Mouse (Mus musculus): ENCODE measurements around the gene Ppib.

The Ppib gene

DNA sequence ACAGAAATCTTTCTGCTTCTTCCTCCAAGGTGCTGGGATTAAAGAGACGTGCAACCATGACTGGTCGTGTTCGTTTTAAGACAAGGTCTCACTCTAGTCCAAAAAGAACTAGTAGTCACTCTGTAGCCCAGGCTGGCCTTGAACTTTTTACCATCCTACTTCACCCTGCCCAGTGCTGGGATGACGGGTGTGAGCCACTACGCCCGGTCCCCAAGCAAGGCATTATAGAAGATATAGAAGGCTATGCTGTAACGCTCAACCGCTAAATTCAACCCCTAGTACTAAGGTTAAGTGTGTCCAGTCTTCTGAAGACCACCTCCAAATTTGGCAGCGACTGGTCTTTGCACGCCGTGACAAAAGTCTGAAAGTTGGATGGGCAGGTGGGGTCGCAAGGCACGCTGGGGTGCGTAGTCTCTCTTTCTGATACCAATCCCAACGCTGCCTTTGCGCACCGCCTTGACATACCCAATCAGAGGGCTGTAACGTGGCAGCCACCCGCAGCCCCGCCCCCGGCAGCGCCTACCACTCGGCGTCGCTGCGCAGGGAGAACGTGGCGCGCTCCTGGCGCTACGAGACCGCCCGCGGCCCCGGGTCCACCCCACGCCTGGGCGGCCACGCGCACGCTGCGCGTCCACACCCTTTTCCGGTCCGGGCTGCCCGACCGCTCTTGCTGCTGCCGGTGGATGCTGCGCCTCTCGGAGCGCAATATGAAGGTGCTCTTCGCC, at the start of gene Ppib:
Ppib (plus strand) TSS at position 640 of the 725 bp plus-strand sequence.
- DNase-seq (ENCODE audit: low read depth, low spot score): peak; percentile 93

DNA sequence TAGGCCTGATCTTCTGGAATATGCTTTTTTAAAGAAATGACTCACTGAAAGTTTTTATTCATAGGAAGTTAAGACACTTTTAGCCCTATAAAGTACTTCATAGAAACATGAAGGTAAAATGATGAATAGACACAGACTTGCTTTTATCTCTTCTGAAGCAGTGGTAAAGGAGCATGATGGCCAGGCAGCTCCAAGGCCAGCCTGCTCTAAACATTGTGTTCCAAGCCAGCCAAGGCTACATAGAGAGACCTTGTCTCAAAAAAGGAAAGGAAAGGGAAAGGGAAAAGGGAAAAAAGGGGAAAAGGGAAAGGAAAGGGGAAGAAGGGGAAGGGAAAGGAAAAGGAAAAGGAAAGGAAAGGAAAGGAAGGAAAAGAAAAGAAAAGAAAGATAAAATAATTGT, 39.4 kb upstream of the Ppib start:
- no peak for DNase-seq (ENCODE audit: low read depth, low spot score)

GRCm38 (mm10) chr9:66038082-66038481, 21.9 kb upstream of the Ppib start:
- no peak for DNase-seq (ENCODE audit: low read depth, low spot score)

- no peak for DNase-seq (ENCODE audit: low read depth, low spot score)
Observed at GRCm38 (mm10) chr9:66038581-66038980, 21.4 kb upstream of the Ppib start.

DNA sequence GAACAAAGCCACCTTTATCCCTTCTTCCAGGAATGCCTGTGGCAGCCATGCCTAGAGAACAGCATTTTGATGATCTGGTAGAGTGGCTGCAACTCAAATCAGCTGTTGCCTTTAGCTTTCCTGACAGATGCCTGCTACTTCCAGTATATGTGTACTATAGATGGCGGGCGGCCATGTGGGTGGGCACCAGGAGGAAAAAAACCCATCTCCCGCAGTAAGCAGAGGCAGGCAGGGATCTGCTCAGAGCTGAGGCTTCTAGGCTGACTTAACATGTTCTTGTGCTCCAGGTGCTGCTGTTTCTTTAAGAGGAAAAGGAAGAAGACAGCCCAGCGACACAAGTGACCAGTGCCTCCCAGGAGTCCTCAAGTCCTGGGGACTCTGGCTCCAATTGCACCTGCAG, 20.7 kb upstream of the Ppib start:
- no peak for DNase-seq (ENCODE audit: low read depth, low spot score)

GRCm38 (mm10) chr9:66040801-66041200, 19.2 kb upstream of the Ppib start:
- DNase-seq (ENCODE audit: low read depth, low spot score): no peak

GRCm38 (mm10) chr9:66042331-66042730, 17.7 kb upstream of the Ppib start:
- no peak for DNase-seq (ENCODE audit: low read depth, low spot score)

- no peak for DNase-seq (ENCODE audit: low read depth, low spot score)
Observed at GRCm38 (mm10) chr9:66043241-66043640, 16.8 kb upstream of the Ppib start.

DNA sequence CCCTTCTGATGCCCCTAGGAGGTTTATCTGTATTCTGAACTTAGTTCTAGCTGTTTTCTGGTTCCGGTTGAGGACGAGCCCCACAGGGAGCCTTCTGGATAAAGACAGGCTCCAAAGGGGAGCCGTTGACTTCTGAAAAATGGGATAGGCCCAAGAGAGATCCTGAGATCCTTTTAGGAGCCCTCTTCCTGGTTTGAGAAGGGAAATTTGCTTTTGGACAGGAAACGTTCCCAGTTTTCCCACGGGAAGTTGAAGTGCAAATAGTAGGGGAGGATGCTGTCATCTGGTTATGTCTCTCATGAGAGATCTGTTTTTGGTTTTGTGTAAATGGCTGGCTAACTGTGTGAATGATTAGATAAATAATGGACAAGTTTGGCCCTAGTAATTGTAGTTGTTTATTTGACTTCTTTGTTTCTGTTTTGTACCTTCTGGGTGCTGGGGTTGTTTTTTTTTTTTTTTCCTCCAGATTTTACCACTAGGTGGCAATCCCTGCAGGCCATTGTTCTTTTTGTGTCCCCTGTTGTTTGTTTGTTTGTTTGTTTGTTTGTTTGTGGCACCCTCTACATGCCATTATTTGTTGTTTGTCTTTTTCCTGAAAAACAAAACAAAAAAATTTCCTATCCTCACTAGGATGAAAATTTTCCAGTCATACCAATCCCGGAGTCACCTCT, 10.0 kb upstream of the Ppib start:
- no peak for DNase-seq (ENCODE audit: low read depth, low spot score)

- DNase-seq (ENCODE audit: low read depth, low spot score): no peak
Observed at GRCm38 (mm10) chr9:66051493-66051892, 8.5 kb upstream of the Ppib start.

DNA sequence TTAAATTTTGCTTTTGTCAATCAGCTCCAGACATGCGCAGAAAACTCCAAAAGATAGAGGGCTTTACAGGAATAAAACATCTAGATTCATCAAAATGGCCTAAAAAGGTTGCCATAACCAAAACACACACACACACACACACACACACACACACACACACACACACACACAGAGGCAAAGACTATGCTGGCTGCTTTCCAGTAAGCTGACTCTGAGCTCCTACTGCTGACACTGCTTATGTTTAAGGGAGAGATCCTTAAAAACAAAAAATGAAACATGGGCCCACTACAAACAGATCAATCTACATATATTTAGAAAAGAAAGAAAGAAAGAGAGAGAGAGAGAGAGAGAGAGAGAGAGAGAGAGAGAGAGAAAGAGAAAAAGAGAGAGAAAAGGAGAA, 7.3 kb upstream of the Ppib start:
- no peak for DNase-seq (ENCODE audit: low read depth, low spot score)

- DNase-seq (ENCODE audit: low read depth, low spot score): no peak
Observed at GRCm38 (mm10) chr9:66053620-66054019, 6.4 kb upstream of the Ppib start.

DNA sequence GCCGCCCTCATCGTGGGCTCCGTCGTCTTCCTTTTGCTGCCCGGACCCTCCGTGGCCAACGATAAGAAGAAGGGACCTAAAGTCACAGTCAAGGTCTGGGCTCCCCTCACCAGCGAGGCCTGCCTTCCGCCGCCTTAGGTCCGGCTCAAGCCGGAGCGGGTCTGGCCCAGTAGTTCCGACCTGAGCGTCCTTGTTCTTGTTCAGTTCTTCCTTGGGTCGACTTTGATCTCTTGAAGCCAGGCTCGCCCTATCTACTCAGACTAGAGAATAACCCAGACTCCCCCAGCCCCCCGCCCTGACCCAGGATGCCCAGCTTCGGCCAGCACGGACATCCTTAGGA, 256 bp downstream of the Ppib start:
- DNase-seq (ENCODE audit: low read depth, low spot score): no peak

DNA sequence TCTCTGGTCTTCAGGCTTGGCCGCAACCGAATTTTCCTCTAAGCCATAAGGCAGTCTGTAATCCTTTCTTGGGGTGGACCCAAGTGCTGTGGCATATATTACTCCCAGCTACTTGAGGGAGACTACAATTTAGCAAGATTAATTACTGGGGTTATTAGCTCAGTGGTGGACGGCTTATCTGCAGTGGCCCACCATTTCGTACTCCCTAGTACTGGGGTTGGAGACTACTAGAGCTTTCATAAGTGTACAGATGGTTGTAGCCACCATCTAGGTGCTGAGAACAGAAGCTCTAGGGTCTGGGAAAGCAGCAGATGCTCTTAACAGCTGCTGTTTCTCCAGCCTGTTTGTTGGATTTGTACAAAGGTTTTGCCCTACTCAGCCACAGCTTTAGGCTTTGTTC, 964 bp downstream of the Ppib start:
- no peak for DNase-seq (ENCODE audit: low read depth, low spot score)

DNA sequence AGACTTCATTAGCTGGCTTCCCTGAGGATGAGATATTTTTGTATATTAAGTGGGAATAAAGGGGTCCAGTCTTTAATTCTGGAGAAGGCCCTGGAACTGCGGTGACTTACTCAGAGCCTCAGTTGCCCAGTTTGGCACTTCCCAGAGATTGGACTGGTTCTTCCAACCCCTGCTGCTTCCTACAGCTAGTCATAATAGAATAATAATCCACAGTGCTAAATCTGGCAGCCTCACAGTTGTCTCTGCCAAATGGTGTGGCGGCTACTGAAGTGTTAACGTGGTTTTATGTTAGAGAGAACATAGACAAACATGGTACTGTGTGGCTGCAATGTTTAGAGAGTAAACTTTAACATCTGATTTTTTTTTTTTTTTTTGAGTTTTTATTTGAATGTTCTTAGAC, 1.6 kb downstream of the Ppib start:
- DNase-seq (ENCODE audit: low read depth, low spot score): no peak

GRCm38 (mm10) chr9:66063446-66063845, 3.4 kb downstream of the Ppib start:
- no peak for DNase-seq (ENCODE audit: low read depth, low spot score)

GRCm38 (mm10) chr9:66064316-66064715, 4.3 kb downstream of the Ppib start:
- no peak for DNase-seq (ENCODE audit: low read depth, low spot score)

DNA sequence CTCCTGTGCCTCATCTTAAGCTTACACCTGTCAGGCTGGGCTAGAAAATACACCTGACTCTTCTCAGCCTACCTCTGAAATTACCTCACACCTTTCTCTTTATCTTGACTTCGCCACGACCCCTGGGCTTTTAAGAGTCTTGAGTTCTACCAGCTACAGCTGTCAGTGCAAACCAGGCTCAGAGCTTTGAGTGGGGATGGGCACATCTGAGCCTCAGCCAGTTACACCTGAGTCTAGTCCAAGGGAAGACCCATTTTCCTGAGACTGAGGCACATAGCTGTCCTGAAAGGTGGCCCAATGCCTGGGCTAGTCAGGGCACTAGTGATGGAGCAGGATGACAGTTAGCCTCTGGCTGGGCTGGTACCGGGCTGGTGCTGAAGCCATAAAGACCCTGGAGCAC, 6.8 kb downstream of the Ppib start:
- DNase-seq (ENCODE audit: low read depth, low spot score): no peak

GRCm38 (mm10) chr9:66067542-66067941, 7.5 kb downstream of the Ppib start:
- DNase-seq (ENCODE audit: low read depth, low spot score): no peak

- DNase-seq (ENCODE audit: low read depth, low spot score): no peak
Observed at GRCm38 (mm10) chr9:66068056-66068455, 8.0 kb downstream of the Ppib start.

DNA sequence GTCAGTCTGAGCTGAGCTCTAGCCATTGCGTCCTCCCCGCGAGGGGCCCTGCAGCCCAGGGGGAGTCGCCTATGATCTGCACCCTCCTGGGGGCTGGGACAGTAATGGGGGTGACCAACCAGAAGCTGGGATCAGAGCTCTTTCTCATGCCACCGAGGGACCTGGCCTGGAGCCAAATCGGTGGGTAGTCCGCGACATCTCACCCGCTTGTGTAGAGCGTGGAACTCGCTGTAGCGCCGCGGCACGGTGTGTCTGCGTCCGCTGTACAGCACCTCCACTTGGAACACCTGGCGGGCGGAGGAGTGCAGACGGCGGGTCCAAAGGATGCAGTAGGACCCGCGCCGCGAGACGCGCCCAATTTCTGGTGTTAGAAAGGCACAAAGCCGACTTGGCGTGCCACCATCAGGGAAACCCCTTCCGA, 9.0 kb downstream of the Ppib start:
- DNase-seq (ENCODE audit: low read depth, low spot score): no peak

GRCm38 (mm10) chr9:66069583-66069982, 9.6 kb downstream of the Ppib start, which contains the start of gene Snx22:
TSS of gene Snx22 (minus strand) at chr9:66069719.
- DNase-seq (ENCODE audit: low read depth, low spot score): peak; percentile 66

DNA sequence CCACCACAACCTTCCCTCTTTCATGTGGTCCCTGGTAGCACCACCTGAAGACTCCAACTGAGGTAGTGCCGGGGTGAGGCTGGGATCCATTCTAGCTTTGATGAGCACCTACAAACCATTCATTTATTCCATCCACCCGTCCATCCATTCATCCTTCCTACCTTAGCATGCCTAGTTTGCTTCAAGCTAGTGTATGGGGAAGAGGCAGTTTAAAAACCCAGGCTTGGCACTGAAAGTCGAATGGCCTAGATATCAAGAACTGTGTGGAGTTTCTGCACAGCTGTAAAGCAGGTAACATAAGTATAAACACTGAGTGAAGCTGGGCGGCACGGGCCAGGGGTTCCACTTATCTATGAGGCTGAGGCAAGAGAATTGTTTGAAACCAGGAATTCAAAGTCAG, 10.1 kb downstream of the Ppib start:
- no peak for DNase-seq (ENCODE audit: low read depth, low spot score)
